23 mouse cellular contexts compared by ENCODE assay signal in genomic region chr1:170113616-170114015, GRCm38 (mm10). TPM values are rescaled to one million over a fixed set of nuclear protein-coding genes. Genes with fewer than 3 reads are reported as not detected.
A peak's percentile ranks its signal among the peaks of the same experiment; 100 is the strongest.
DNase-seq lines count a peak whose midpoint lies in the region; ATAC-seq and TF ChIP-seq lines count a peak whose summit lies in the region.
"Had no signal": no experiment of that assay in that cellular context is flagged by ENCODE, and none has a peak within 500 bp of the region (broad histone marks: within the 10 kb centered on the region; RNA-seq: fewer than 3 reads in every experiment).

No protein-coding gene starts in this region.

- in situ Hi-C loops in Patski (cut with MboI; ENCODE audit: low pct_unique_long_range_greater_than_20kb), result no loop called here

- no peak overlapping the region for H3K9ac ChIP-seq in stomach, embryonic 15.5 days
- H3K9ac ChIP-seq in stomach, postnatal 0 days (ENCODE audit: low read length), result no peak overlapping the region
- H3K9ac ChIP-seq in kidney, embryonic 16.5 days (replicated peaks; ENCODE audit: low read length), result no peak overlapping the region

- POLR2A ChIA-PET in Patski (lab: Charles Lee), result no interaction called here

- ATAC-seq in stomach, embryonic 15.5 days (ENCODE audit: insufficient read depth, low FRiP score, low read depth), result no peak
- ATAC-seq in stomach, postnatal 0 days (ENCODE audit: low FRiP score, low TSS enrichment), result no peak
- ATAC-seq in Patski, result peak; percentile 92
- no peak for ATAC-seq in kidney, embryonic 16.5 days (ENCODE audit: low FRiP score, low TSS enrichment)
- ATAC-seq in erythroid progenitor cell, adult 5-6 weeks (replicated peaks; ENCODE audit: low FRiP score, poor library complexity, severe bottlenecking), result no peak
- ATAC-seq: activated CD4-positive, CD25-positive, alpha-beta regulatory T cell, adult 4 months; CD4-positive, CD25-positive, alpha-beta regulatory T cell, adult 4 months had no signal

- 61% methylated on average over 6 of the region's 6 CpGs for WGBS in stomach, embryonic 15.5 days
- 60% methylated on average over 6 of the region's 6 CpGs for WGBS in stomach, postnatal 0 days
- 82% methylated on average over 6 of the region's 6 CpGs for WGBS in kidney, embryonic 16.5 days

- no peak for TF ChIP-seq CTCF in stomach, postnatal 0 days (IDR thresholded peaks at IDR 0.05; ENCODE audit: low read depth)
- TF ChIP-seq CTCF in Patski (IDR thresholded peaks at IDR 0.05), result no peak
- TF ChIP-seq CTCF in embryonic fibroblast, embryonic 13.5 days (IDR thresholded peaks at IDR 0.05; ENCODE audit: borderline replicate concordance, insufficient read depth, low read length), result no peak

- H3K4me2 ChIP-seq in stomach, embryonic 15.5 days, result no peak overlapping the region
- H3K4me2 ChIP-seq in stomach, postnatal 0 days (replicated peaks; ENCODE audit: low read depth), result no peak overlapping the region
- no peak overlapping the region for H3K4me2 ChIP-seq in kidney, embryonic 16.5 days (replicated peaks; ENCODE audit: low read depth, low read length)

- H3K27ac ChIP-seq in stomach, embryonic 15.5 days, result peak overlapping the region; percentile 7; the same call in 1 of the 2 replicates
- H3K27ac ChIP-seq in stomach, postnatal 0 days (replicated peaks), result no peak overlapping the region
- peak overlapping the region; percentile 65 for H3K27ac ChIP-seq in embryonic fibroblast, embryonic 13.5 days (ENCODE audit: insufficient read depth, low read length)
- H3K27ac ChIP-seq in kidney, embryonic 16.5 days (ENCODE audit: low read length), result no peak overlapping the region

- CTCF ChIA-PET in Patski (lab: Charles Lee), result interaction anchor here (1.4 to 2.8 kb wide), 3 partner anchors 9 to 23 kb away, joined by 3 to 7 read pairs (median 4); no protein-coding TSS in a partner anchor

- no peak overlapping the region for H3K4me3 ChIP-seq in stomach, embryonic 15.5 days (replicated peaks)
- no peak overlapping the region for H3K4me3 ChIP-seq in stomach, postnatal 0 days (ENCODE audit: low read depth, low read length)
- no peak overlapping the region for H3K4me3 ChIP-seq in embryonic fibroblast, embryonic 13.5 days (ENCODE audit: insufficient read depth, low read length)
- no peak overlapping the region for H3K4me3 ChIP-seq in kidney, embryonic 16.5 days (ENCODE audit: low read length)

- DNase-seq in stomach, postnatal 0 days (ENCODE audit: low spot score), result no peak
- DNase-seq in NIH3T3 (ENCODE audit: low read depth) (peak; percentile 7), Patski (ENCODE audit: low read depth, low spot score) (peak; percentile 68)
- no peak for DNase-seq in frontal cortex, postnatal 36 days (ENCODE audit: low spot score in 2 of 2)
- DNase-seq: adrenal gland, adult 2 months; adrenal gland, adult 8-10 months; adrenal gland, postnatal 10 days; adrenal gland, postnatal 14 days; adrenal gland, postnatal 25 days; adrenal gland, postnatal 36 days; B cell, adult 2 months; cerebellum, adult 11 months; cerebellum, adult 11-12 months; cerebellum, adult 18-20 months had no signal

- H3K4me1 ChIP-seq in stomach, embryonic 15.5 days, result no peaks in the 10 kb centered on the region
- no peaks in the 10 kb centered on the region for H3K4me1 ChIP-seq in stomach, postnatal 0 days (replicated peaks; ENCODE audit: control insufficient read depth, insufficient read depth)
- H3K4me1 ChIP-seq in embryonic fibroblast, embryonic 13.5 days (ENCODE audit: control insufficient read depth, insufficient read depth, low read length), result peaks cover 9% of the 10 kb centered on the region; the same call in 1 of the 2 replicates
- peaks cover 7% of the 10 kb centered on the region; the same call in 1 of the 2 replicates for H3K4me1 ChIP-seq in kidney, embryonic 16.5 days (ENCODE audit: insufficient read depth, low read length)

- H3K9me3 ChIP-seq in stomach, embryonic 15.5 days, result no peaks in the 10 kb centered on the region
- no peaks in the 10 kb centered on the region for H3K9me3 ChIP-seq in stomach, postnatal 0 days (ENCODE audit: control insufficient read depth, low read length)
- no peaks in the 10 kb centered on the region for H3K9me3 ChIP-seq in kidney, embryonic 16.5 days (ENCODE audit: low read length)
- H3K9me3 ChIP-seq: G1E had no signal

- H3K27me3 ChIP-seq in stomach, embryonic 15.5 days (replicated peaks), result no peaks in the 10 kb centered on the region
- H3K27me3 ChIP-seq in stomach, postnatal 0 days (ENCODE audit: control insufficient read depth, insufficient read depth, low read length), result no peaks in the 10 kb centered on the region
- no peaks in the 10 kb centered on the region for H3K27me3 ChIP-seq in Patski
- no peaks in the 10 kb centered on the region for H3K27me3 ChIP-seq in kidney, embryonic 16.5 days (ENCODE audit: insufficient read depth, low read length)
- H3K27me3 ChIP-seq: CH12.LX had no signal

- no peak for TF ChIP-seq POLR2A in embryonic fibroblast, embryonic 13.5 days (IDR thresholded peaks at IDR 0.05; ENCODE audit: low read depth, low read length)

- H3K36me3 ChIP-seq in stomach, embryonic 15.5 days, result no peaks in the 10 kb centered on the region
- H3K36me3 ChIP-seq in stomach, postnatal 0 days (ENCODE audit: control insufficient read depth, insufficient read depth, low read length), result no peaks in the 10 kb centered on the region
- no peaks in the 10 kb centered on the region for H3K36me3 ChIP-seq in kidney, embryonic 16.5 days (ENCODE audit: insufficient read depth, low read length)
- H3K36me3 ChIP-seq: G1E had no signal

- no peak for TF ChIP-seq EP300 in stomach, postnatal 0 days (optimal IDR thresholded peaks at IDR 0.05)

RNA-seq across cellular contexts. Expression of gene Ddr2, which starts 3.1 kb away (rescaled TPM):
- polyA plus RNA-seq in stomach, embryonic 15.5 days (2015; fragmentation: Nextera tagmentation; extraction: Ambion mirVana), result 47.4 and 48.6 TPM in 2 replicates
- 22.9 and 25.8 TPM in 2 replicates for polyA plus RNA-seq in stomach, postnatal 0 days (2015; fragmentation: Nextera tagmentation; extraction: Ambion mirVana)
- 0.32 TPM for polyA plus RNA-seq in Patski (2021)
- 254 and 299 TPM in 2 replicates for polyA plus RNA-seq in embryonic fibroblast, embryonic 13.5 days (2011; ENCODE audit: insufficient read length, low read depth, missing spikeins)
- polyA plus RNA-seq in kidney, embryonic 16.5 days (2015; fragmentation: Nextera tagmentation; extraction: Ambion mirVana), result 33.1 and 35.7 TPM in 2 replicates
- 0.36 and 0.42 TPM in 2 replicates for total RNA-seq in erythroid progenitor cell, adult 5-6 weeks (2015; ENCODE audit: low replicate concordance)
- total RNA-seq in erythroid progenitor cell, adult 5-6 weeks (2017; ENCODE audit: low replicate concordance), result 0.90 TPM in 1 of 2 replicates, not detected in the other
- total RNA-seq: MEL had no signal
- polyA plus RNA-seq: CD4-positive, CD25-positive, alpha-beta regulatory T cell, adult 4 months; G1E had no signal

Comparison
In these comparisons a context has a peak if more than half of its experiments do, and no peak if none do; other contexts are left out.
1. H3K27ac ChIP-seq: peak in stomach, embryonic 15.5 days (single experiment) and embryonic fibroblast, embryonic 13.5 days (single experiment); none in stomach, postnatal 0 days (single experiment) and kidney, embryonic 16.5 days (single experiment).
2. DNase-seq: peak in NIH3T3 (single experiment) and Patski (single experiment); none in stomach, postnatal 0 days (single experiment) and frontal cortex, postnatal 36 days (0 of 2).
3. RNA of gene Ddr2, which starts 3.1 kb away (polyA plus RNA-seq): 254 to 299 TPM in embryonic fibroblast, embryonic 13.5 days, 47.4 to 48.6 TPM in stomach, embryonic 15.5 days, 33.1 to 35.7 TPM in kidney, embryonic 16.5 days and 22.9 to 25.8 TPM in stomach, postnatal 0 days; 0.32 TPM in Patski (single experiment); every median in the first group is over 10 times any median in the second.